Mouse (Mus musculus): ENCODE results near the gene Stat4. TPM values are rescaled to one million over a fixed set of nuclear protein-coding genes. Genes with fewer than 3 reads are reported as not detected.

The Stat4 gene
- total RNA-seq, 2 experiments from 2014 or later = 4.3 to 4.9 TPM

DNA sequence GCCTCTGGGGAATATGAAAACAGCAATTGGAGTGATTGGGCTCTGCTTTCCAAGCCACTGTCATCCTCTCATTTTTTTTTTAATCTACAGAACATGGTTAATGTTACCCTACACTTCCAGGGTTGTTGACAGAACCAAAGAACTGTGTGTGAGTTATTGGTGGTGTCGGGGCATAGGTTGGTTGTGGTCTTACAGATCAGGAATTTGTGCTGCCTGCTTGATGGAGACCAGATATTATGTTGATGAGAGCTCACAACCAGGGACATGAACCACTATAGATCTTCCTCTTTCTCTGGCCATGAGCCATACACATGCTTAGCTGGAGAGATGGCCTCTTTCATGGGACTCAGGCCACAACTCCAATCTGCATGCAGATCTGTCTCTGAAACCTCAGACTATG lies 100.2 kb downstream of the Stat4 start:
- intact Hi-C loops (cut with DNase I) = no loop called here
- DNase-seq (ENCODE audit: low spot score in 2 of 2) = no peak

DNA sequence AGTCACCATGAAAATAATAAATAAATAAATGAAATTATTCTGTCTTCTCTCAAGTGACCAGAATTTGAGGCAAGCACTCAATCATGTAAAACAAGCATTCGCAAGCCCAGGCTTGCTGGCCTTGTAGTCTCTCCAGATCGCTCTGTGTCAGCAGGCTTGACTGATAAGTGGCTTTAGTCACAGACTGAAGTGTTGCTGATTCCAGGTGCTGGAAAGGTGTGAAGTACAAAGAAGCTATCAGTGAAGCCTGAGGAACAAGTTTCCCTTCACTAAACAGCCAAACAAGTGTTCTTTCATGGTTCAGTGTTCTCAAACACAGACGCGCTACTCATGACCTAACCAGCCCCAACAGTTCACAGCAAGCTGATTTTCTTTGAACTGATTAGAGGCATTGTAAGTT lies 101.7 kb downstream of the Stat4 start:
- intact Hi-C loops (cut with DNase I) = no loop called here
- DNase-seq (ENCODE audit: low spot score in 2 of 2) = no peak

DNA sequence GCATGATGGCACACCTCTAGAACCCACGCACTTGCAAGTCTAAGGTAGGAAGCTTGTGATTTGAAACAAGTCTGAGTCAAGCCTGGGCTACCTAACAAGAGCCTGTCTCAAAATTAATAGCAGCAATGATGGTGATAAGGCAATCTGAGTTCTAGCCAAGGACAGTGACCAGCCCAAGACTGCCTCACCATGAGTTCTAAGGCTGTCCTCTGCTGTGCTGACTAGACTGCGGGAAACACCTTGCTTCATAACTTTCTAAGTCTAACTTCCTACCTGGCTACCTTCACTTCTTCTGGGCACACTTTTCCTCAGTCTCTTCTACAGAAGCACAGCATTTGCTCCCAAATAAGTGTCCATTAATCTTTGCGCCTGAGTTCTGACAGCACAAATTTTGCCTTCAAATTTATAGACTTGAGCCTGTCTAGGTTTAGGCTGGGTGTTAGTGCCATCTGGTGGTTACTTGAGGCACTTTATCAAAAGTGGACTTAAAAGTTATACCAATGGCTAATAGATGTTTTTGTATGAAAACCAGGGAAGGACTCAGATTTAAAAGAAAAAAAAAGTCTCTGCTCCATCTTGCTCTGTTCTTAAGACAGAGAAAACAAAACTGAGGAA lies 111.8 kb downstream of the Stat4 start:
- DNase-seq (ENCODE audit: low spot score in 2 of 2) = peak; percentile 38 to 61
- intact Hi-C loops (cut with DNase I) = loop anchor here (1.0 to 5.0 kb wide), 2 partner anchors 94 to 456 kb away; no protein-coding TSS in a partner anchor

DNA sequence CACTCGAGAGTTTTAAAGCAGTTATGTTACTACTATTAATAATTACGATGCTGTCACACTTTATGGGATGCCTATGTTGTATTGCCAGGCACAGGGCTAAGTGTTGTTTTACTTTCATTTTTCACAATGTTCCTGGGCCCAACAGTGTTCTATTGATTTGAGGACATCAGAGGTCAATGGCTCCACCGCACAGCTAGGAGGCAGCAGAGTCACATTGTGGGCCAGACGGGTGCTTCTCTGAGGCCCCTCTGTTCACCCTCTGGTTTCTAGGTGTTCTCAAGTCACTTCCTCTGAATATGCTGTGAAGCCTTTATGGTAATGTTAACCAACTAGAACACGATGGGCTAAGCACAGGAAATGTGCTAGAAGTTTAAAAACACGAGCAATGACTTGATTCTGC lies 113.5 kb downstream of the Stat4 start:
- intact Hi-C loops (cut with DNase I) = no loop called here
- no peak for DNase-seq (ENCODE audit: low spot score in 2 of 2)

DNA sequence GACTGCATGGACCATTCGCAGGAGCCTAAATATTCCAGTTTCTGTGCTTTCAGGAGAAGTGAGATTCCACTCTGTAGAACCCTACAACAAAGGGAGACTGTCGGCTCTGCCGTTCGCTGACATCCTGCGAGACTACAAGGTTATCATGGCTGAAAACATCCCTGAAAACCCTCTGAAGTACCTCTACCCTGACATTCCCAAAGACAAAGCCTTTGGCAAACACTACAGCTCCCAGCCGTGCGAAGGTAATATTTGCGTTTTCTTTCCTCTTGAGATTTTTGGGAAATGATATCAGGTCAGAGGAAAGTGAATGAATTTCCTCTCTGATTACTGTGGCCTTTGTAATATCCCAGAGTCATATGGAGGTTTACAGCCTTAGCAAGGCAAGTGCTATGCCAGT lies 115.8 kb downstream of the Stat4 start:
- DNase-seq (ENCODE audit: low spot score in 2 of 2) = no peak
- intact Hi-C loops (cut with DNase I) = no loop called here

DNA sequence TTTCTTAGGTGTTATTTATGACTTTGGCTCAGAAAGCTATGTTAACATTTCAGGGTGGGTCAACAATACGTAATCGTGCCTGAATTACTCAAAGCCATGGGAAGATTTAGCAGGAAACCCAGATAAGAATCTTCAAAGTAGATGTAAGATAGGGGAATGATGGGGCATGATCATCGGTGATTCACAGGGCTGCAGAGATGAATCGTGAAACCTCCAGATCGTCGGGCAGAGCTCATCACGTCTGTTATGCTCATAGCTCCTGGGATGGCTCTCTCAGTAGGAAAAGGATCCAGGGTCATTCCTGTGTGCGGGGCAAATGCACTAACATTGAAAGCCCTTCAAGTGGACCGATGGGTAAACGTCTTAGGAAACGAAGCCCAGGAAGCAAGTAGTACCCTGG lies 120.3 kb downstream of the Stat4 start:
- no peak for DNase-seq (ENCODE audit: low spot score in 2 of 2)
- intact Hi-C loops (cut with DNase I) = no loop called here

DNA sequence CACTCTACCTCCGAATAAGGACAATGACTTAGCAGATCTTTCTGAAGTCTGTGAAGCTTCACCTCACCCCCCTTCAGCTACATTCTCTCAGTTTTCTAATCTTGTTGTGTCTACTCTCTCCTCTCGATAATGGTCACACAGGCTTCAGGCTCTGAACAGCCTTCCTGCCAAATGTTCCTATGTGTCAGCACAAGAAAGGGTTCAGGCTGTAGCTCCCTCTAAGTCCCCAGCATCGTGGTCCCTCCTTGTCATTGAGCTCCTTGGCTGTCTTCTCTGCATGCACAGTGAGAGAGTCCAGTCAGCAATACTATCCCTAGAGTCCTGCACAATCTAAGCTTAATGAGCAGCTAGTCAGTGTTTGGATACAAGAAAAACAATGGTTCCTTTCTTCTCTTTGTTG lies 124.3 kb downstream of the Stat4 start:
- no peak for DNase-seq (ENCODE audit: low spot score in 2 of 2)
- intact Hi-C loops (cut with DNase I) = loop anchor here (10.0 kb wide), 1 partner anchor 636 kb away; the partner anchor contains the start of gene Nabp1

DNA sequence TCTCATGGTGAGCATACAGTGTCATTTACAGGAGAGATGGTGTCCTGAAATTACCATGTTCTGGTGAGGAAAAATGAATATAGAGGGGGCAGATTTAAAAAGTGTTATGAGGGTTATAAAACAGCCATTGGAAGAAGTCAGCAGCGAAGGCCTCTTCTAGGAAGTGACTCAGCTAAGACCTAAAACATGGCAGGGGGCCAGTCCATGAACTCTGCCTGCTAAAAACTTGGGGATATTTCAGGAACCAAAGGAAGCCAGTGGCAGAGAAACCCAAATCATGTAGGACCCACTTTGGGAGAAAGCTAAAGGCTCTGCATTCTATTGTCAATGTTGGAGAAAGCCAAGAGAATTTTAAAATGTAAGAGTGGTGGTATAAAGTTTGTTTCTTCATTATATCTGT lies 125.4 kb downstream of the Stat4 start:
- DNase-seq (ENCODE audit: low spot score in 2 of 2) = no peak
- intact Hi-C loops (cut with DNase I) = loop anchor here (10.0 kb wide), 1 partner anchor 638 kb away; the partner anchor contains the start of gene Nabp1

DNA sequence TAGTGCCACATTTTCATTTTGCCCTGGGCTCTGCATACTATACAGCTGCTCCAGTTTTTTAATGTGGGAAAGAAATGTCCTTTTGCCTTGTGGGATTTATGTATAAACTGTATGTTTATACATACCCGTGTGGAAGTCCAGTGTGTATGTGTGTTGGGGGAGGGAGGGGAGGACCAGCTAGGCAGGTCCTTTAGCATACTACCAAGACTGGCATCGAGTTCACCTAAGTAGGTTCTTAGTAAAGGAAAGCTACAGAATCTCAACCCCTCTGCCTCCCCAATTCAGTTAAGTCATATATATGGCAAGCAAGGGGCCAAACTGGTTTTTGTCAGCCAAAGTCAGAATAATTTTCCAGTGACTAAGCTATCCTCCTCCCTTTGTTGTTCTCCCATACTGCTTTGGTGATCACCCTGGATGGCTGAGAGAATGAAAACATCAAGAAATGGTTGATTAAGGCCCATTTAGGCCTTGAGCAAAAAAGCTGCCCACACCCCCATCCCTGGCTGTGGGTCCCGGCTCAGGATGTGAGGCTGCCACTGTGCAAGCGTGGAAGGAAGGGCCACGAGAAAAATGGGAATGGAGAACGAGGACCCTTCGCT lies 126.2 kb downstream of the Stat4 start:
- DNase-seq (ENCODE audit: low spot score in 2 of 2) = no peak
- intact Hi-C loops (cut with DNase I) = loop anchor here (10.0 kb wide), 1 partner anchor 638 kb away; the partner anchor contains the start of gene Nabp1

DNA sequence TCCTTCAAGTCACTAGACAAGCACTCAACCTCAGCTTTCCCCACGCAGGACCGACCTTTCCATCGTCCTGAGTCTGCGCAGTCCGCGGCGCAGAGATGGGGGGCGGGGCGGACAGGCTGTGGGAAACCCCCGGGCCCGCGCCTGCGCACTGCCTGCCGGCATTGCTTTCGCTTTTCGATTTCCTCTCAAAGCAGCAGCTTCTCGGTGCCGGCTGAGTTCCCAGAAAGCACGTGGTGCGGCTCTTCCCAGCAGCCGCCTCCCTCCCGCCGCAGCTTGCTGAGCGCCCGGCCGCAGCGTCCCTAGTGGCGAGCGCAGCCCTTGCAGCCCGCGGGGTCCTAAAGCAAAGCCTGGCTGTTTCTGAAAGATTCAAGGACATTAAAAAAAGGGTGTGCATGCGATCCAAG lies 126.7 kb downstream of the Stat4 start:
- peak; percentile 99 for DNase-seq (ENCODE audit: low spot score in 2 of 2)
- intact Hi-C loops (cut with DNase I) = loop anchor here (10.0 kb wide), 1 partner anchor 639 kb away; the partner anchor contains the start of gene Nabp1

DNA sequence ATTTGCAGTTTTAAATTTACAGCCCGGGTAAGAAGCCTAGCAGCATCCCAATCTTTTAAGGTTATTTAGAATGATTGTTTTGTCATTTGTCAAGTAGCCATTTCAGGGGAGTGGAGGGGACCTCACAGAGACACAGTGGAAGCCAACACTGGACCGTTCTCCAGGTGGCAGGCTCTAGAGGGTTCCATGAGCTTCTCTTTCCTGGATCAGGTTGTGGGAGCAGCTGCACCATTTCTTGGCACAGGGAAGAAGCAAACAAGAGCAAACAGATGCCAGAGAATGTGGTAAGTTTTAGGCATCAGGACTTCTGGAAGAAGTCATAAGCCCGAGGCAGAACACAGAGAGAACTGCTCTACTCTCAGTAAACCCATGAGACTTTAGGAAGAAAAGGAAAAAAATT lies 129.5 kb downstream of the Stat4 start:
- no peak for DNase-seq (ENCODE audit: low spot score in 2 of 2)
- intact Hi-C loops (cut with DNase I) = loop anchor here (10.0 kb wide), 1 partner anchor 642 kb away; the partner anchor contains the start of gene Nabp1

DNA sequence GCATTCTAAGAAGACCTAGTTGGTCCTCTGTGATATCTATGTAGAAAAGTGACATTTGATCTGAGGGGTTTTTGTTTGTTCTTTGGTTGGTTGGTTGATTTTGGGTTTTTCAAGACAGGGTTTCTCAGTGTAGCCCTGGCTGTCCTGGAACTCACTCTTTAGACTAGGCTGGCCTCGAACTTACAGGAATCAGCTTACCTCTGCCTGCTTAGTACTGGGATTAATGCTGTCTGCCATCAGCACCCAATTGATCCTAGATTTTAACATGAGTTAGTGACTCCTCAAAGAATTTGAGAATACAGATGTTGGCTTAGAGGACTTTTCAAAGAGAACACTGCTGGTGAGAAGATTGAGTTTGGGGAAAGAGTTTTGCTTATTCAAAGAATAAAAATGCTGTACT lies 130.8 kb downstream of the Stat4 start:
- intact Hi-C loops (cut with DNase I) = loop anchor here (10.0 kb wide), 1 partner anchor 643 kb away; the partner anchor contains the start of gene Nabp1
- no peak for DNase-seq (ENCODE audit: low spot score in 2 of 2)

DNA sequence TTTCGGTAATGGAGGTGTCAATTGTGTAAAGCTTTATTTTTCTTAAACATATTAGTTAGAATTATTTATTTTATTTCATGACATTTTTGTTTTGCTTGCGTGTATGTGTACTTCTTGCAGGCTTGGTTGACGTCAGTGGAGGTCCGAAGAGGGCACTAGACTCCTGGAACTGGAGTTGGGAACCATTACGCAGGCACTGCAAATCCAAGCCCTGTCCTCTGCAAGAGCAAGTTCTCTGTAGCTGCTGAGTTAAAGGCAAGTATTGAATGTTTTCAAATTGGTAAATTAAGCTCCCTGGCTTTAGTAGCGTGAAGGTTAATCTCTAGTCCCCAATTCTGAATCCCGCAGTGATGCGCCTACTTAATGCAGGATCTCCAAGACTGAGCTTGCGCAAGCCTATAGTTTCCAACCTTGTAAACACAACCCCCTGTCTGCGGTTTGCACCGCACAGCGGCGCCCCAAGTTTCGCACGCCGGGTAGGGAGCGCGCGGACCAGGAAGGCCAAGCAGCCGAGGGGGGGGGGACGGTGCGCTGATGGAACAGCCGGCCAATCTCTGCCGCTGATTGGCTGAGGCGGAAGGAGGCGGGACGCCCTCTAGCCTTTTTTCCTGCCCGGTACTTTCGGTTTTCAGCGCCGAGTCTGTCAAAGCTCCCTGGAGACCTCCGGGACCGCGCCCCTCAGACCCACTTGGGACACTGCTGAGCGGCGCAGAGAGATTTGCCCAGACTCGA lies 132.1 kb downstream of the Stat4 start, which contains the start of gene Stat1:
TSS of gene Stat1 (plus strand) at position 581 of the 732 bp plus-strand sequence.
- intact Hi-C loops (cut with DNase I) = loop anchor here (10.0 kb wide), 1 partner anchor 644 kb away; the partner anchor contains the start of gene Nabp1

DNA sequence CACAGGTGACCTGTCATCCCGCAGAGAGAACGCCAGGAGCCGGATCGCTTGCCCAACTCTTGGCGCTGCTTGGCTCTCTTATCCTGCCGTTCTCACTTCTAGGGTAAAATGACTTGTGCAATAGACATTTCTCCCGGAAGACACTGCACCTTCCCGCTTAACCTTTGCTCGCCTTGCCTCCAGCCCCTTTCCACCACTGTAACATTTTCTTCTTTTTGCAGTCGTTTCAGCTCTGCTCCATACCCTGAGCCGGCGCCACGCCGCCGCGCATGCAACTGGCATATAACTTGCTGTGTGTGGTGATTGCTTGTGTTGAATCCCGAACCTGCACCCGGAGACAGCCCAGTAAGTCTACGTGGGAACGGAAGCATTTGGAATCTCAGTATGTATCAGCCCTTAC lies 132.7 kb downstream of the Stat4 start:
- peak in 1 of 2 experiments; percentile 30 for DNase-seq (ENCODE audit: low spot score in 2 of 2)
- intact Hi-C loops (cut with DNase I) = loop anchor here (10.0 kb wide), 1 partner anchor 645 kb away; the partner anchor contains the start of gene Nabp1

More for the DNA sequence above, 132.1 kb downstream of the Stat4 start, which contains the start of gene Stat1:
- peak; percentile 76 to 85 for DNase-seq (ENCODE audit: low spot score in 2 of 2)

DNA sequence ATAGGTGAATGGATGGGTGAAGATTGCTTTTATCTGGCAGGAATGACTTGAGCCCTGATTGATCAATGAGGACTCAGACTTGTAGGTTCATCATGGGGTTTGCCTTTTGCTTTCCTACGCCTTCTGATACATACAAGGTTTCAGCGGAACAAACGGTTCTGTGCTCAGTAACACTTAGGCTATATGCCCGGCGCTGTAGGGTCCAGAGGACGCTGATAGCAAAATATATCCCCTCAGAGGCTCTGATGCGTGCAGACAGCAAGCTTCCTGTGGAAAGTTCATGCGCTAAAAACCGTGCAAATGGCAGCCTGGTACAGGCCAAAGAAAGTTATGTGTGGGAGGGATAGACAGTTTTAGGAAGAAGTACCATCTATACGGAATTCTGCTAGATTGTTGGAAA lies 133.2 kb downstream of the Stat4 start:
- no peak for DNase-seq (ENCODE audit: low spot score in 2 of 2)
- intact Hi-C loops (cut with DNase I) = no loop called here

DNA sequence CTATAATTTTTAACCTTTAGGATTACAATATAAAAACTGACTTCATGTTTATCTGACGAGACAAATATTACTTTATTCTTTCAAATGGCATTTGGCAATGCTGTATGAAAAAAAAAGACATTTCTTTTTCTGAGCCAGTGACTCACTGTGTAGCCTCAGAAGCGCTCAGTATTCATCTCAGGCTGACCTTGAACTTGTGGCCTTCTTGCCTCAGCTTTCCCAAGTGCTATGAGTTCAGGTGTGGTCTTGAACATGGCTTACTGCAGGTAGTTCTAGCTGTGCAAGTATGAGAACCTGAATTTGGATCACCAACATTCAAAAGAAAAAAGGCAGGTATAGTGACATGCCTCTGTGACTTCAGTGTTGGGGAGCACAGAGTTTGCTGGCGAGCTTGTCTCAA lies 134.1 kb downstream of the Stat4 start:
- intact Hi-C loops (cut with DNase I) = no loop called here
- DNase-seq (ENCODE audit: low spot score in 2 of 2) = no peak

DNA sequence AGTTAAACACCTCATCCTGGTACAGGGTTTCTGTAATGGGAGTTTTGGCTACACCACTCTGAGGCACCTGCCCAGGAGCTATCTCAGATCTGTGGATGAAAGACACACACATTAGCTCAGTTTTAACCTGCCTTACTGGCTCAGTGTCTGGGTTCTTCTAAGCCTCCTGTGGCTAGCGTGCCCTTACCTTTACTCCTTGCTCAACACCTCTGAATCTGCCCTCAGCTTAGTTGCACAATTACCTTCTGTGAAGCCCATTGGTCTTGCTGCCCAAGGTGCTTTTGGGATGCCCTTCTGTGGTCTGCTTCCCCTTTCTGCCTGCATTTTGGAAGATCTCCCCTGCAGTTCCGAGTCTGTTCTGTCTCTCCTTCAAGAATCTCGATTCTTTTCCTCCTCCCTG lies 137.9 kb downstream of the Stat4 start:
- intact Hi-C loops (cut with DNase I) = no loop called here
- DNase-seq (ENCODE audit: low spot score in 2 of 2) = no peak

DNA sequence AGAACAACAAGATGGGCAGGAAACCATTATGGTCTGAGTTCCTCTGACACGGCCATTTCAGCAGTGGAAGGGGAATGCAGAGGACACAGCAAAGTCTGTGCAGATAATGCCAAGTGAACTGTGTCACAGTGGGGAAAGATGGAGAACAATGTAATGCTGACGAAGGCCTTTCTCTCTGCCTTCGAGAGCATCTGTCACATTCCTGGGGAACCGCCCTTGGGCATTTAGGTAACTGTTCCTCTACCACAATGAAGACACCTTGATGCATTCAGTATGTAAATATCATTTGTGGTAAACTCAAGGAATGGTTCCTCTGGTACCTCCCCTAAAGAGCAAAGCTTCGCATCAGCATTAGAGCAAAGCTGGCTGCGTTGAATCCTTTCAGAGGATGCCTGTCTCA lies 140.4 kb downstream of the Stat4 start:
- intact Hi-C loops (cut with DNase I) = no loop called here
- no peak for DNase-seq (ENCODE audit: low spot score in 2 of 2)

DNA sequence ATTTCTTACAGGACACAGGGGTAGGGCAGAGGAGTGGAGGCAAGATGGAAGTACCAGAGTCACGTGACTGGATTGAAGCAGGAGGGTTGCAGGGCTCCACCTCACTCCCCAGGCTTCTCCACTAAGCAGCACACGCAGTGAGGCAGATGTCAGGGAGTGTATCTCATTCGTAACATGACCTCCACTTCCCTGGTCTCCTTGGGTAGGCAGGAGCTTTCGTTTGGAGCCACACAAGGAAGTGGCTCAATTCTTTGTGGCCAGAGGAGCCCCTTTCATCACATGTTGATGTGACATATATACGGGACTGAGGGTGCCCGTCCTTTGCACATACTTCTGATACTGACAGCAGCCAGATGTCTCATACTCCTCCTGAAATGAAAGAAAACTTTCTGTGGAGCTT lies 142.8 kb downstream of the Stat4 start:
- intact Hi-C loops (cut with DNase I) = no loop called here
- no peak for DNase-seq (ENCODE audit: low spot score in 2 of 2)

DNA sequence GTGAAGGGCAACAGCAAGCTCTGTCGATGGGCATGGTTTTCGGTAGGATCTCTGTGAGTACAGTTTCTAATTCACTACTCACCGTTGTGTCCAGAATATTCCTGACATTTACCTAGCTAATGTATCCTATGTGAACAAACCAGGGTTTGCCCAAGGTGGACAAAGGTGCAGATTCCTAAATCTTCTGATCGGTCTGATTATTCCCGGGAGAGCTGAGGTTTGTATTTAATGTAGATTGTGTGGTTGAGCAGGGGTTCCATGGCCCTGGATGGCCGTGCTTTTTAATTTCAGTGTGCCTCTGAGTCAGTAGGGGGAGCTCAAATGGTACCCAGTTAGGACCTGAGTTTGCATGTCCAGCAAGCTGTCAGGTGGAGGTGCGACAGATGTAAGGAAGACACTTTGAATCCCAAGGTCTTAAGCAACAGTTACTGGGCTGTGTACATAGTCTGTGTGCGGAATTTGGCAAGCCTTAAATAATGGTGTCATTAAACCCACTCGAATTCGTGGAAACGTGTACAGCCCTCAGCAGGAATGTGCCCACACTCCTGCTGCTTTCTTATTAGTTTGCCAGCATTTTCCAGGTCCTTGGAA lies 144.9 kb downstream of the Stat4 start:
- intact Hi-C loops (cut with DNase I) = no loop called here
- DNase-seq (ENCODE audit: low spot score in 2 of 2) = peak in 1 of 2 experiments; percentile 55
